Mouse (Mus musculus): Measurements from ENCODE around the gene Dclre1a. TPM values are rescaled to one million over a fixed set of nuclear protein-coding genes. Genes with fewer than 3 reads are reported as not detected.

Dclre1a gene
- total RNA-seq (2021): 11.4 and 17.5 TPM in 2 replicates
- long read RNA-seq, experiment 1, partial matches to known transcripts: 5 of 6 reads
- long read RNA-seq, experiment 1, other reads (novel, unspliced or antisense): 1 of 6 reads
- long read RNA-seq, experiment 2, partial matches to known transcripts: 1 of 2 reads
- long read RNA-seq, experiment 2, other reads (novel, unspliced or antisense): 1 of 2 reads

- DNase-seq: peak; percentile 82
Observed at GRCm38 (mm10) chr19:56547456-56548229, at the start of gene Dclre1a. TSS of gene Dclre1a (minus strand) at chr19:56548222.

- DNase-seq: no peak
Observed at GRCm38 (mm10) chr19:56592472-56592871, 44.5 kb upstream of the Dclre1a start.

GRCm38 (mm10) chr19:56590250-56590649 lies 42.2 kb upstream of the Dclre1a start:
- DNase-seq: no peak

DNA sequence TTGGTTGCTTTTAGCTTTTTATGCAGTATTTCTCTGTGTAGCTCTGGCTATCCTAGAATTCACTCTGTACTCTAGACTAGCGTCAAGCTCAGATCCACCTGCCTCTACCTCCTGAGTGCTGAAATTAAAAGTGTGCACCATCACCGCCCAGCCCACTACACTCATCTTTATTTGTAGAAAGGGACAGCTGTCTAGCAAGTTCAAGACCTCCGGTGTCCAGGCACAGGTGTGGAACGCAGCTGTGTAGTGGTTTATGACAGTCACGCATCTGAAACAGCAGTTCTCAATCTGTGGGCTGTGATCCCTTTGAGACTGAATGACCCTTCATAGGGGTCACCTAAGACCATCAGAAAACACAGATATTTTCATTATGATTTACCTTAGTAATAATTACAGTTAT lies 41.4 kb upstream of the Dclre1a start:
- DNase-seq: no peak

DNA sequence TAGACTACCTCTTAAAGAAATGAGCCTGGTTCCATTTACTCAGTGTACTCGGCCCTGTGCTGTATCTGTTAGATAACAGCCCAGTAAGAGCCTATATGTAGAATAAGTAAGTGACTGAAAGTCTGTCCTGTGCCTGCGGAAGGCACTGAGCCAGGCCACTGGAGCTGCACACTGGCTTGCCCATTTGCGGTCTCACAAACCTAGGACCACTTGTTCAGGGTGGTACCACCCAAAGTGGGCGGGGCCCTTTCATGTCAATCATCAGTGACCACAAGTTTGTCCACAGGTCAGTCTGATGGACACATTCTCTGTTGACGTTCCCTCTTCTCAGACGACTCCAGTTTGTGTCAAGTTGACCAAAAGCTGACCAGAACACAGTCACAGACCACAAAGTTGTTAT lies 41.0 kb upstream of the Dclre1a start:
- DNase-seq: no peak

GRCm38 (mm10) chr19:56588205-56588626 lies 40.2 kb upstream of the Dclre1a start:
- DNase-seq: peak; percentile 79

- no peak for DNase-seq
Observed at GRCm38 (mm10) chr19:56586320-56586719, 38.3 kb upstream of the Dclre1a start.

DNA sequence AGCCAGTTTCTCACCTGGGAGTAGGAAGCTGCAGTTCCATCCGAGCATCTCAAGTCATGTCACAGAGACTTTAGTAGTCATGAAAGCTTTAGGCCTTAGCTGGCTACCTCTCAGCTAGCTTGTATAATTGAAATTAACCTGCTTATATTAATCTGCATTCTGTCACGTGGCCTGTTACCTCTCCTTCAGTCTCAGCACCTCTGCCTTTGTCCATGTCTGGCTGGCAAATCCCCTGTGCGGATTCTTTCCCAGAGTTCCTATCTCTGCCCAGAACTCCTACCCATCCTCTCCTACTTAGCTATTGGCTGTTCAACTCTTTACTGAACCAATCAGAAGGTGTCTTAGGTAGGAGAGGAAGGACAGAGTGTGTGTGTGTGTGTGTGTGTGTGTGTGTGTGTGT lies 36.3 kb upstream of the Dclre1a start:
- DNase-seq: no peak

DNA sequence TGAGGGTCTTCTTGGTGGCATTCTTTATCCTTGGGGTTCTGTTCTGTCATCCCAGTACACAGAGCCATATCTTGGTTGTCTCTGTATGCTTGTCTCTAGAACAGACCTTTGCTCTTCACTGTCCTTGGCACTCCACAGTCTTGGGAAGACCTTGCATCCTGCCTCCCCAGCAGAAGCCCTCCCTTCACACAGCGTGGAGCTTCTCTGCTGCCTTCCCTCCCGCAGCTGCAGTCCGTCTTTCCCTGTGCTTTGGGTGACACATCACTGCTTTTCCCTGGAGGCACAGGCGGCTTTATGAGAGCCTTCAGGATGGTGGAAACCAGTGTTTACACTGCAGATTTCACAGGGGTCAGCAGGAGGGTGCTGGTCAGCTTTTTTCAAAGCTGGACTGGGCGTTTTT lies 35.8 kb upstream of the Dclre1a start:
- peak; percentile 29 for DNase-seq

GRCm38 (mm10) chr19:56581981-56582380 lies 34.0 kb upstream of the Dclre1a start:
- no peak for DNase-seq

DNA sequence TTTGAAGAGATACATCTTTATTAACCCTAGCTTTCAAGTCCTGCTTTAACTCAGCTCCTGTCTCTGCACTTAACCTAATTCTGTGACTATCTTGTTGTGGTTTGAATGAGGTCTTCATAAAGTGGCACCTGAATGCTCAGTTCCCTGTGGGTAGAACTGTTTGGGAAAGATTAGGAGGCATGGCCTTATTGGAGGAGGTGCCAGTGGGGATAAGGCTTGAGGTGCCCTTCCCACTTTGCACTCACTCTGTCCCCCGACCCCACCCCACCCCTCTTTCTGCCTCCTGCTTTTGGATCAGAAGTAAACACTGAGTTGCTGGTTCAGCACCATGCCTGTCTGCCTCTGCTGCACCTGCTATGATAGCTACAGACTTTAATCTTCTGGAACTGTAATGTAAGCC lies 29.8 kb upstream of the Dclre1a start:
- DNase-seq: no peak

GRCm38 (mm10) chr19:56573184-56573583 lies 25.2 kb upstream of the Dclre1a start:
- no peak for DNase-seq

GRCm38 (mm10) chr19:56571913-56572312 lies 23.9 kb upstream of the Dclre1a start:
- peak; percentile 41 for DNase-seq

DNA sequence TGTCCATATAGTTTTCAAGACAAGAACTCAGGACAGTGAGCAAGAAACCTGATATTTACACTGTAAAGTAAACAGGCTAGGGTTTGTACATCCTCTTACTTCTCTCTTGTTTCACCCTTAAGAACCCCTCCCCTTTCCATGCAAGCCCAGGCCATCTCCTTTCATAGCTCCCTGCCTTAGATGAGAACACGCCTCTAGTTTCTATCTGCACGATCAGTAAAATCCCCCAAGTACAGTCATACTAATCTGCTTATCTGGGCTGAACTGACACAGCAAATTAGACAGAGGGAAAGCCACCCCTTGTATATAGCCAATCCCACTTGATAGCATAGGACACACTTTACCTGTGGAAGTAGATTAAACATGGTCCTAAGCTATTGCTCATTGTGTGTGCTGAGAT lies 23.2 kb upstream of the Dclre1a start:
- DNase-seq: no peak

DNA sequence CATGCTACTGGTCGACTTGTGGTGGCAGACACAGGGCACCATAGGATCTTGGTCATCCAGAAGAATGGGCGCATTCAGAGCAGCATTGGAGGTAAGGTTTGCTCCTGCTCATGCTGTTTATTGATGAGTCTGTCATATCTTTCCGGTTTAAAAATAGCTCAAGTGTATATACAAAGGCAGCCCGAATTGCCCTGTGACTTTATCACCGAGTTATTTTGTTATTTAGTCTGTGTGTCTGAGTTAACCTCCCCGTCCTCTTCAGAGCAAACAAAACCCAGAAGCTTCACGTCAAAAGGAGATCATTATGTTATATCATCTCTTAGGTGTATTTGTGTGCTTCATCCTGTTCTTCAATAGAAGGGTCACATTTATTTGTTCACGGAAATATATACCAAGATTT lies 22.8 kb upstream of the Dclre1a start:
- DNase-seq: no peak

DNA sequence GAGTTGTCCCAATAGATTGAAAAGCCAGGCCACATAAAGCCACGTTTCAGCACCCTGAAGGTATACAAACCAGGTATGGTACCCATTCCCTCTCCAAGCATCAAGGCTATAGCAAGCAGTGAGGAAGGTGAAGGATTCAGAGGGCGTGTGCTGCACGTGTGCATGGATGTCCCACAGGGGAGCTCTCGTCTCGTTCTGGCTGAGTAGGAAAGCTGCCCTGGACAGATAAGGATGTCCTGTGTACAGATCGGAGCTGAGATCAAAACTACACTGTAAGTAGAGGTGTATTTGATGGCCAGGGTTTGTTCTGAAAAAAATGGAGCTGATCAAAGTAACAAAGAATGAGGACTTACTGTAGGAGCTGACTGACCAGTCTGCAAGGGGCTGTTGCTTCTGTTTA lies 18.9 kb upstream of the Dclre1a start:
- no peak for DNase-seq

DNA sequence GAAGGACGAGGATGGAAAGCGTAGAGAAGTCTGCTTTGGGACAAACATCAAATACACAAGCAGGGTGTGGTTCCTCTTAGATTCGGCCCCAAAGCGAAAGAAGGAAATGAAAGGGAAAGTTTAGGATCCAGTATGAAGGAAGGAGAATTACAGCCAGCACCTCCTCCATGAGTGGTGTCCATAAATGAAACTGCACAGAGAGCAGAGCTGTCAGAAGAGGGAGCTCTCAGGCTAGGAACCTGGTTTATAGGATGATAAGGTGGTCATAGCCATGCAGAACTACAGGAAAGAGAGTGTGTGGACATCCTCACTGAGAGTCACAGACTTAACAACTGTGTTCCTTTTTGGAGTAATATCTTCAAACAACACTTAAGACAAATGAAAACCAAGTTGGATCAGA lies 18.0 kb upstream of the Dclre1a start:
- DNase-seq: no peak

DNA sequence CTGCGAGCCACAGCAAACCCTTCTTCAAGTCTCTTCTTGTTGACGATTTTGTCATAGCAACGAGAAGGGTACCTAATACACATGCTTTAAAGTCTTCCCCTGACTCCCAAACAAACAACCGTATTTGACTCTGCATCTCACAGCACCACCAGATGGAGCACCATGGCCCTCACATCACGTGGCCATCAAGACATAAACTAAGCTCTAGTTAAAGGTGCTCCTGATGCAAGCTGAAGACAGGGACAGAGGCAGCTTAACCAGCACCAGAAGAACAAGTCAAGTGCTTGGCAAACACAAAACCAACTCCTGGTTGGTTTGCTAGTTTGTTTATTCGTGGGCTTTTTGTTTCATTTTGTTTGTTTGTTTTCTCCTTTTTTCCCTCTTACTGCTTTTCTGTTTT lies 17.3 kb upstream of the Dclre1a start:
- no peak for DNase-seq

DNA sequence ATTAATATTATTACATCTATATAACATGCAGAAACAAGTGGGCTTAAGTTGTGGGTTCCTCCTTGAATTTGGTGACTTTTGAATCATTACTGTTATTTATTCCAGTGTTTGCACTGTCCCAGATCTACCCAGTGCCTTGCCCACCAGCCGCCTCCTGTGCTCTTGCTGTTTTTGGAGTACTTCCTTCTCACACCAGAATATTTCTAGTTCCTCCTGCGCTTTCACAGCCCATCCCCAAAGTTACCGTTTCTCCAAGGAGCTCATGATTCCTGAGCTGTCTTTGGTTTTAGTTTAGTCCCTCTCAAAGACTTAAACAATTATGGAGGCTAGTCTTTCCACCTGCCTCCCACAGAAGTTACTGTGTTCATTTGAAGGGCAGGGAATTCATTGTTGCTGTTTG lies 15.4 kb upstream of the Dclre1a start:
- no peak for DNase-seq

DNA sequence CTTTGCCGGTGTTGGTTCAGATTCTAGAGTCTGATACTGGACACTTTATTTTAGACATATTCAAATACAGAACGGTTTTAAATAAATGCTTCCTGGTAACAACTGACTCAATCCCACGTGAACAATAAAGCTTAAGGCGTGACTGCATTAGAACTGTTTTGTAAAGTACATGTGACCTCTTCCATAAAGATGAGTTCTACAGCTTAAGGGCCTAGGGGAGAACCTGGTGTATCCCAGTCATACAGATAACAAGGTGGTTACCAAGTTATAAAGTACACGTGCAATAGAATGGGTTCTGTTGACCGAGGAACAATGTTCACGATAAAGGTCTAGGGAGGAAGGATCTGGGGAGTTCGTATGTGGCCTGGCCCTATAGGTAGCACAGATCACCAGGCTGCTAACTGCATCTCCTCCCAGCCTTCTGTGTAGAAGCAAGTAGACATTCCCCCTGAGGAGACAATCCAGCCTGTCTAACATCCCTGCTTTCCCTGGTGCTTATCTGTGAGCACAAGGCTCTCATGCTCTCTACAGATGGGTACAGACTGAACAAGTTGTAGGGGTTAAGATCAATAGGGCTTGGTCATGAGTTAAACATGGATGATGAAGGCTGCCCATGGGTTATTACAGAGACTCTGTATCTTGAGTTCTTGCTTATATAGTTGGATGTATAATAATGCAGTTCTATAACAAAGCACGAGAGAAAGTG lies 14.6 kb upstream of the Dclre1a start:
- DNase-seq: no peak

DNA sequence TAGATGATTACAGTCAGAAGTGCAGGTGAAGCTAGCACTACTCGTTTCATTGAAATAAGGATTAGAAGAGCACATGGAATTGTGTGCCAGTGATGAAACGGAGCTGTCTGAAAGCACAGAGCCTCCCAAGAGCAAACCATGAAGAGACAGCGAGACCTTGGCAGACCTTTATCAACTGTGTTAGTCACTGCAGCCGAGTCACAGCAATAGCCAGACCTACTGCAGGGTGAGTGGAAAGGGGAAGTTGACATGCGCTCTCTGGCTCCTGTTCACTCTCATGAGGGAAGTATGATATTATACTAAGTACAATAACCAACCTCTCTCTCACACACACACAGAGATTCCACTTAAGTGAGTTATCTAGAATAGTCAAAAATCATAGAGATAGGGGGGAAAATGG lies 8.0 kb upstream of the Dclre1a start:
- DNase-seq: peak; percentile 70

GRCm38 (mm10) chr19:56553177-56553576 lies 5.2 kb upstream of the Dclre1a start:
- no peak for DNase-seq

DNA sequence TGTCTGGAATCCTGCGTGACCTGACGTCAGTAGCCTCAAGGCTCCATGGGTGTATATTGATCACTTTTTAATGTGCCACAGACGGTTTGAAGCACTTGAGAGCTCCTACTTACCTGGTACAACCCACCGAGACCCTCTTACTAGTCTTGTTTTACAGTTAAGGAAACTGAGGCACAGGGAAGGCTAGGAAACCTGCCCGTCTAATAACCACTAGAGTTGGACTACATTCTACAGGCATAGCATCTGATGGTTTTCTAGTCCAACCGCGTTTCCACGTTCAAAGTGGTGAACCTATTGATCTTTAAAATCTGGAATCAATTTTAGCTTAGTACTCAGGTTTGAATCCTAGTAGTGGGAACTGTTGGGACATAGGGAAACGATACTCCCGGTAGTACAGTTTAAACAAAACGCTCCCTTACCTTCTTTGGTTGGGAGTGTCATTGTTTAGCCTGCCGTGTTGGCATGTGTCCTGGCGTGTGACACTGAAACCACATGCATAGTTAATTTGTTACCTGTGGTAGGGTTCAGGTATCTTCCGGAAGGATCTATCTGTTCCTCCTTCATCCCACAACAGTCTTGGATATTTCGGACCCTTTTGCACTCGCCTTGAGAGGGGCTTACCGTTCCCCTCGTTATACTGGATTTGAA lies 1.1 kb upstream of the Dclre1a start:
- DNase-seq: no peak

Data from adrenal gland, postnatal 14 days (tissue).